8 mouse cellular contexts compared by ENCODE assay signal in genomic region chr10:95193875-95194281, GRCm38 (mm10).
DNase-seq lines count a peak whose midpoint lies in the region; ATAC-seq and TF ChIP-seq lines count a peak whose summit lies in the region.
"Had no signal": no experiment of that assay in that cellular context is flagged by ENCODE, and none has a peak within 500 bp of the region (broad histone marks: within the 10 kb centered on the region; RNA-seq: fewer than 3 reads in every experiment).

No protein-coding gene starts in this region.

- no peak for TF ChIP-seq CTCF in cerebellum, adult 2 months (IDR thresholded peaks at IDR 0.05; ENCODE audit: borderline replicate concordance, insufficient read depth, low read depth, low read length)

- no peaks in the 10 kb centered on the region for H3K27me3 ChIP-seq in heart, embryonic 15.5 days
- no peaks in the 10 kb centered on the region for H3K27me3 ChIP-seq in limb, embryonic 11.5 days (ENCODE audit: control insufficient read depth, insufficient read depth, low read length)
- no peaks in the 10 kb centered on the region for H3K27me3 ChIP-seq in cerebellum, adult 2 months (ENCODE audit: control insufficient read depth, insufficient read depth, low read length)

- peak overlapping the region; percentile 39 for H3K4me2 ChIP-seq in heart, embryonic 15.5 days
- H3K4me2 ChIP-seq in limb, embryonic 11.5 days (ENCODE audit: low read depth, severe bottlenecking): no peak overlapping the region

- peak; percentile 39 for DNase-seq in CD4-positive helper T cell, adult 2 months (ENCODE audit: low read depth, low spot score)
- DNase-seq in CD4-positive, CD25-positive, alpha-beta regulatory T cell, adult 2 months (ENCODE audit: low read depth, low spot score): peak; percentile 60
- no peak for DNase-seq in limb, embryonic 11.5 days (ENCODE audit: low spot score)
- DNase-seq in urinary bladder, postnatal 10 days (ENCODE audit: low spot score): no peak
- DNase-seq in cerebellum, adult 2 months: no peak
- DNase-seq: thymus, postnatal 36 days had no signal

- no peaks in the 10 kb centered on the region for H3K9me3 ChIP-seq in heart, embryonic 15.5 days (replicated peaks)
- no peaks in the 10 kb centered on the region for H3K9me3 ChIP-seq in limb, embryonic 11.5 days (ENCODE audit: control insufficient read depth, low read length)

- 47% methylated on average over 11 of the region's 11 CpGs for WGBS in heart, embryonic 15.5 days
- WGBS in limb, embryonic 11.5 days: 42% methylated on average over 11 of the region's 11 CpGs
- WGBS in cerebellum, adult 2 months: 69% methylated on average over 11 of the region's 11 CpGs

- H3K4me3 ChIP-seq in heart, embryonic 15.5 days: no peak overlapping the region
- no peak overlapping the region for H3K4me3 ChIP-seq in limb, embryonic 11.5 days (ENCODE audit: low read depth, low read length)
- H3K4me3 ChIP-seq in cerebellum, adult 2 months (replicated peaks; ENCODE audit: insufficient read depth, low read depth, low read length): no peak overlapping the region

- peaks cover 11% of the 10 kb centered on the region; the same call in 1 of the 2 replicates for H3K4me1 ChIP-seq in heart, embryonic 15.5 days (replicated peaks)
- H3K4me1 ChIP-seq in limb, embryonic 11.5 days (ENCODE audit: control insufficient read depth, insufficient read depth, low read length): peaks cover 7% of the 10 kb centered on the region; the same call in 1 of the 2 replicates
- H3K4me1 ChIP-seq in cerebellum, adult 2 months (ENCODE audit: control insufficient read depth, insufficient read depth, low read length): no peaks in the 10 kb centered on the region

- ATAC-seq in heart, embryonic 15.5 days (replicated peaks; ENCODE audit: insufficient number of reproducible peaks, insufficient read depth, low FRiP score, low read depth): no peak
- ATAC-seq in limb, embryonic 11.5 days (ENCODE audit: insufficient number of reproducible peaks, low FRiP score, low TSS enrichment, low read depth): 0 out of 2 replicates have a peak, but pooled peaks have one; percentile 47
- ATAC-seq in megakaryocyte, adult 5-6 weeks (ENCODE audit: poor library complexity, severe bottlenecking): no peak

- TF ChIP-seq POLR2A in cerebellum, adult 2 months (IDR thresholded peaks at IDR 0.05; ENCODE audit: borderline replicate concordance, insufficient read depth, low read length): no peak

- peak overlapping the region; percentile 60 for H3K27ac ChIP-seq in heart, embryonic 15.5 days
- no peak overlapping the region for H3K27ac ChIP-seq in limb, embryonic 11.5 days (replicated peaks; ENCODE audit: low read depth, low read length)
- no peak overlapping the region for H3K27ac ChIP-seq in cerebellum, adult 2 months (ENCODE audit: insufficient read depth, low read length)

- no peaks in the 10 kb centered on the region for H3K36me3 ChIP-seq in heart, embryonic 15.5 days
- no peaks in the 10 kb centered on the region for H3K36me3 ChIP-seq in limb, embryonic 11.5 days (ENCODE audit: control insufficient read depth, insufficient read depth, low read length)

- no peak overlapping the region for H3K9ac ChIP-seq in heart, embryonic 15.5 days
- no peak overlapping the region for H3K9ac ChIP-seq in limb, embryonic 11.5 days (ENCODE audit: low read length)

Comparison
In these comparisons a context has a peak if more than half of its experiments do, and no peak if none do; other contexts are left out.
1. DNase-seq: peak in CD4-positive helper T cell, adult 2 months (single experiment) and CD4-positive, CD25-positive, alpha-beta regulatory T cell, adult 2 months (single experiment); none in limb, embryonic 11.5 days (single experiment), urinary bladder, postnatal 10 days (single experiment) and cerebellum, adult 2 months (0 of 2).